Mouse (Mus musculus): Measurements from ENCODE around the gene Mfge8.

The Mfge8 gene

GRCm38 (mm10) chr7:79148711-79149266, at the start of gene Mfge8:
Gene Mfge8 (minus strand): TSS chr7:79149060.
- peak; percentile 85 for DNase-seq (ENCODE audit: low spot score)

GRCm38 (mm10) chr7:79194560-79195413, 45.9 kb upstream of the Mfge8 start:
- peak; percentile 11 for DNase-seq (ENCODE audit: low spot score)

- DNase-seq (ENCODE audit: low spot score): no peak
Measured at GRCm38 (mm10) chr7:79193936-79194335, 45.1 kb upstream of the Mfge8 start.

GRCm38 (mm10) chr7:79191501-79191900, 42.6 kb upstream of the Mfge8 start:
- no peak for DNase-seq (ENCODE audit: low spot score)

- DNase-seq (ENCODE audit: low spot score): no peak
Measured at GRCm38 (mm10) chr7:79190592-79190991, 41.7 kb upstream of the Mfge8 start.

- no peak for DNase-seq (ENCODE audit: low spot score)
Measured at GRCm38 (mm10) chr7:79189211-79189610, 40.4 kb upstream of the Mfge8 start.

GRCm38 (mm10) chr7:79187591-79187990, 38.7 kb upstream of the Mfge8 start:
- no peak for DNase-seq (ENCODE audit: low spot score)

- DNase-seq (ENCODE audit: low spot score): no peak
Measured at GRCm38 (mm10) chr7:79183417-79183816, 34.6 kb upstream of the Mfge8 start.

- DNase-seq (ENCODE audit: low spot score): no peak
Measured at GRCm38 (mm10) chr7:79173800-79174199, 24.9 kb upstream of the Mfge8 start.

- no peak for DNase-seq (ENCODE audit: low spot score)
Measured at GRCm38 (mm10) chr7:79171782-79172181, 22.9 kb upstream of the Mfge8 start.

- no peak for DNase-seq (ENCODE audit: low spot score)
Measured at GRCm38 (mm10) chr7:79167006-79167562, 18.2 kb upstream of the Mfge8 start.

- DNase-seq (ENCODE audit: low spot score): no peak
Measured at GRCm38 (mm10) chr7:79159406-79159805, 10.5 kb upstream of the Mfge8 start.

GRCm38 (mm10) chr7:79149522-79149921, 662 bp upstream of the Mfge8 start:
- no peak for DNase-seq (ENCODE audit: low spot score)

GRCm38 (mm10) chr7:79147931-79148653, 768 bp downstream of the Mfge8 start:
- no peak for DNase-seq (ENCODE audit: low spot score)

- no peak for DNase-seq (ENCODE audit: low spot score)
Measured at GRCm38 (mm10) chr7:79147011-79147837, 1.6 kb downstream of the Mfge8 start.

GRCm38 (mm10) chr7:79140897-79141296, 8.0 kb downstream of the Mfge8 start:
- DNase-seq (ENCODE audit: low spot score): peak; percentile 47

- no peak for DNase-seq (ENCODE audit: low spot score)
Measured at GRCm38 (mm10) chr7:79139891-79140591, 8.8 kb downstream of the Mfge8 start.

- DNase-seq (ENCODE audit: low spot score): no peak
Measured at GRCm38 (mm10) chr7:79139328-79139824, 9.5 kb downstream of the Mfge8 start.

- no peak for DNase-seq (ENCODE audit: low spot score)
Measured at GRCm38 (mm10) chr7:79133391-79133790, 15.5 kb downstream of the Mfge8 start.

- no peak for DNase-seq (ENCODE audit: low spot score)
Measured at GRCm38 (mm10) chr7:79130843-79131444, 17.9 kb downstream of the Mfge8 start, which contains the start of gene Hapln3. Gene Hapln3 (minus strand): TSS chr7:79131018.
